9 mouse cellular contexts compared by ENCODE assay signal in genomic region chr8:107205701-107206561, GRCm38 (mm10). TPM values are rescaled to one million over a fixed set of nuclear protein-coding genes. Genes with fewer than 3 reads are reported as not detected.
DNase-seq lines count a peak whose midpoint lies in the region; ATAC-seq and TF ChIP-seq lines count a peak whose summit lies in the region.
"Had no signal": no experiment of that assay in that cellular context is flagged by ENCODE, and none has a peak within 500 bp of the region (broad histone marks: within the 10 kb centered on the region; RNA-seq: fewer than 3 reads in every experiment).

No protein-coding gene starts in this region.

- H3K27ac ChIP-seq in forebrain, postnatal 0 days (ENCODE audit: low read depth, low read length), result 0 out of 2 replicates have a peak overlapping the region, but pooled peaks have one; percentile 15
- peak overlapping the region; percentile 49 for H3K27ac ChIP-seq in neural tube, embryonic 15.5 days (replicated peaks)
- no peak overlapping the region for H3K27ac ChIP-seq in intestine, postnatal 0 days (ENCODE audit: low read depth, low read length)

- TF ChIP-seq CTCF in E14TG2a.4 (conservative IDR thresholded peaks at IDR 0.05; ENCODE audit: low read length), result no peak
- no peak for TF ChIP-seq CTCF in forebrain, postnatal 0 days (IDR thresholded peaks at IDR 0.05; ENCODE audit: low read depth)
- no peak for TF ChIP-seq CTCF in intestine, postnatal 0 days (IDR thresholded peaks at IDR 0.05; ENCODE audit: low read depth)

- peak; percentile 83 for ATAC-seq in forebrain, postnatal 0 days
- no peak for ATAC-seq in neural tube, embryonic 15.5 days (ENCODE audit: low FRiP score)
- ATAC-seq in intestine, postnatal 0 days, result no peak

- no peak overlapping the region for H3K9ac ChIP-seq in forebrain, postnatal 0 days
- no peak overlapping the region for H3K9ac ChIP-seq in neural tube, embryonic 15.5 days (replicated peaks)
- H3K9ac ChIP-seq in intestine, postnatal 0 days (ENCODE audit: low read depth, low read length), result no peak overlapping the region

- peaks cover 10% of the 10 kb centered on the region; the same call in 1 of the 2 replicates for H3K27me3 ChIP-seq in E14TG2a.4 (ENCODE audit: insufficient read depth, low read length)
- no peaks in the 10 kb centered on the region for H3K27me3 ChIP-seq in forebrain, postnatal 0 days (ENCODE audit: insufficient read depth, low read length)
- no peaks in the 10 kb centered on the region for H3K27me3 ChIP-seq in neural tube, embryonic 15.5 days (replicated peaks)
- no peaks in the 10 kb centered on the region for H3K27me3 ChIP-seq in intestine, postnatal 0 days (replicated peaks; ENCODE audit: control insufficient read depth, insufficient read depth, low read length)

- peak overlapping the region; percentile 15; the same call in 1 of the 2 replicates for H3K4me2 ChIP-seq in forebrain, postnatal 0 days (ENCODE audit: low read depth)
- H3K4me2 ChIP-seq in neural tube, embryonic 15.5 days, result no peak overlapping the region
- no peak overlapping the region; the same call in 1 of the 2 replicates for H3K4me2 ChIP-seq in intestine, postnatal 0 days (replicated peaks; ENCODE audit: low read depth)

- 57% methylated on average over 23 of the region's 23 CpGs for WGBS in forebrain, postnatal 0 days
- WGBS in neural tube, embryonic 15.5 days, result 70% methylated on average over 23 of the region's 23 CpGs
- 67% methylated on average over 23 of the region's 23 CpGs for WGBS in intestine, postnatal 0 days

- intact Hi-C loops in heart, postnatal 25 days (cut with DNase I), result loop anchor here (2.0 to 5.0 kb wide), 2 partner anchors 54 to 87 kb away; partner anchors contain the start of genes Cyb5b and Nfat5

- peaks cover 24% of the 10 kb centered on the region for H3K4me1 ChIP-seq in E14TG2a.4 (replicated peaks; ENCODE audit: low read depth, low read length)
- no peaks in the 10 kb centered on the region for H3K4me1 ChIP-seq in forebrain, postnatal 0 days (ENCODE audit: insufficient read depth)
- H3K4me1 ChIP-seq in neural tube, embryonic 15.5 days, result peaks cover 10% of the 10 kb centered on the region; the same call in 1 of the 2 replicates
- no peaks in the 10 kb centered on the region for H3K4me1 ChIP-seq in intestine, postnatal 0 days (replicated peaks; ENCODE audit: control insufficient read depth, insufficient read depth, low read length)

- no peaks in the 10 kb centered on the region for H3K36me3 ChIP-seq in E14TG2a.4 (ENCODE audit: insufficient read depth, low read length)
- H3K36me3 ChIP-seq in forebrain, postnatal 0 days (ENCODE audit: insufficient read depth), result no peaks in the 10 kb centered on the region
- H3K36me3 ChIP-seq in neural tube, embryonic 15.5 days, result no peaks in the 10 kb centered on the region
- H3K36me3 ChIP-seq in intestine, postnatal 0 days (ENCODE audit: control insufficient read depth, insufficient read depth), result no peaks in the 10 kb centered on the region

- DNase-seq in brain, adult 2 months (ENCODE audit: low read depth, low spot score), result peak; percentile 85
- DNase-seq in forebrain, postnatal 0 days, result peak; percentile 37
- peak; percentile 78 for DNase-seq in heart, postnatal 25 days (ENCODE audit: low spot score)
- DNase-seq in layer of hippocampus, postnatal 25 days (ENCODE audit: extremely low spot score in 1 of 2, low spot score in 1 of 2), result peak; percentile 20 to 34
- DNase-seq in embryo, embryonic 10 days (ENCODE audit: low spot score), result no peak

- no peaks in the 10 kb centered on the region for H3K9me3 ChIP-seq in E14TG2a.4 (ENCODE audit: low read length)
- no peaks in the 10 kb centered on the region for H3K9me3 ChIP-seq in forebrain, postnatal 0 days (ENCODE audit: low read length)
- no peaks in the 10 kb centered on the region for H3K9me3 ChIP-seq in neural tube, embryonic 15.5 days (replicated peaks)
- H3K9me3 ChIP-seq in intestine, postnatal 0 days (ENCODE audit: control insufficient read depth), result no peaks in the 10 kb centered on the region

- peak overlapping the region; percentile 71 for H3K4me3 ChIP-seq in E14TG2a.4 (replicated peaks; ENCODE audit: low read length)
- H3K4me3 ChIP-seq in forebrain, postnatal 0 days (ENCODE audit: low read depth, low read length), result no peak overlapping the region
- no peak overlapping the region for H3K4me3 ChIP-seq in neural tube, embryonic 15.5 days (replicated peaks)
- no peak overlapping the region for H3K4me3 ChIP-seq in intestine, postnatal 0 days (ENCODE audit: low read depth, low read length)
- H3K4me3 ChIP-seq: megakaryocyte, embryonic 14.5 days had no signal

RNA-seq across cellular contexts. Expression of gene Cyb5b, which starts 55.5 kb away (rescaled TPM):
- total RNA-seq in forebrain, postnatal 0 days (2014; rRNA removed), result 105 and 127 TPM in 2 replicates
- 71.4 and 88.6 TPM in 2 replicates for polyA plus RNA-seq in forebrain, postnatal 0 days (2015; fragmentation: Nextera tagmentation; extraction: Ambion mirVana)
- 10 to 100 TPM; 32.8 to 36.6 TPM for total RNA-seq in heart, postnatal 25 days (2021)
- total RNA-seq in layer of hippocampus, postnatal 25 days (2021), result 100 to 1,000 TPM in 1 of 2 experiments, 10 to 100 TPM in 1; 93.9 to 105 TPM
- 91.6 and 95.0 TPM in 2 replicates for polyA plus RNA-seq in neural tube, embryonic 15.5 days (2015; fragmentation: Nextera tagmentation; extraction: Ambion mirVana)
- polyA plus RNA-seq in intestine, postnatal 0 days (2015; fragmentation: Nextera tagmentation; extraction: Ambion mirVana), result 93.2 and 103 TPM in 2 replicates
